12 mouse cellular contexts compared by ENCODE assay signal in the genomic region with DNA sequence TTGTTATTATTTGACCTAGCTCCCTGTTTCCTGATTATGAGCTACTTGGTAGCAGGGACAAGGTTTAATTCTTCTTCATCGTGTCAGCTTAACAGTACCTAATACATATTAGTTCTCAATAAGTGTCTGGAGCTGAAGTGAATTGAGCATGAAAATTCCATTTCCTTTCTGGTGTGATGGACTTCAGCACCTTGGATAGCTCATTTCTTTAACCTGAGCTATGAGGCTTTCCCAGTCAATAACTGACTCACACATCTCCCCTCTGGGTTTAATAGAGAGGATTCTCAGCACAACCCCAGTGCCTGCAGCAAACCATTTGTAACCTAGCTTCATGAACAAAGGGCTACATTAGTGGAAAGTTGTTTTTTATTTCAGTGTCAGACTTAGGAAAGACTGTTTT.
DNase-seq lines count a peak whose midpoint lies in the region; ATAC-seq and TF ChIP-seq lines count a peak whose summit lies in the region.
"Had no signal": no experiment of that assay in that cellular context is flagged by ENCODE, and none has a peak within 500 bp of the region (broad histone marks: within the 10 kb centered on the region; RNA-seq: fewer than 3 reads in every experiment).

No protein-coding gene starts in this region.

- DNase-seq in kidney, postnatal 14 days = peak; percentile 1
- DNase-seq in kidney, postnatal 25 days = no peak
- DNase-seq in ES-CJ7 (ENCODE audit: low read depth, low spot score) (peak; percentile 36), Patski (ENCODE audit: low read depth, low spot score) (peak; percentile 2)
- peak; percentile 71 for DNase-seq in forelimb bud, embryonic 11.5 days (ENCODE audit: low read depth, low spot score)
- DNase-seq in spleen, adult 18-20 months = no peak
- no peak for DNase-seq in heart, adult 11 months
- DNase-seq: gastrocnemius, postnatal 10 days; kidney, adult 18-20 months; liver, embryonic 13.5 days; right cerebral cortex, adult 18-20 months had no signal

- TF ChIP-seq CTCF in Patski (IDR thresholded peaks at IDR 0.05) = no peak

- ATAC-seq in Patski = no peak

- POLR2A ChIA-PET in Patski (lab: Charles Lee) = no interaction called here

- no peaks in the 10 kb centered on the region for H3K27me3 ChIP-seq in Patski
- H3K27me3 ChIP-seq: liver, embryonic 13.5 days; megakaryocyte, embryonic 14.5 days had no signal

- in situ Hi-C loops in Patski (cut with MboI; ENCODE audit: low pct_unique_long_range_greater_than_20kb) = no loop called here

- CTCF ChIA-PET in Patski (lab: Charles Lee) = interaction anchor here (1.0 to 1.1 kb wide), 3 partner anchors 11 to 102 kb away, joined by 3 to 4 read pairs (median 3); partner anchors contain the start of gene Tnr

Comparison
In these comparisons a context has a peak if more than half of its experiments do, and no peak if none do; other contexts are left out.
1. DNase-seq: peak in kidney, postnatal 14 days (single experiment), ES-CJ7 (single experiment), Patski (single experiment) and forelimb bud, embryonic 11.5 days (single experiment); none in kidney, postnatal 25 days (0 of 2), spleen, adult 18-20 months (0 of 2) and heart, adult 11 months (single experiment).